Mouse (Mus musculus): ENCODE data around the gene Ppp2r5c. TPM values are rescaled to one million over a fixed set of nuclear protein-coding genes. Genes with fewer than 3 reads are reported as not detected.

Gene Ppp2r5c
- total and polyA plus RNA-seq, 3 experiments, result 72.0 to 100.0 (median 93.9) TPM

GRCm38 (mm10) chr12:110606161-110606560, 159.2 kb downstream of the Ppp2r5c start:
- H3K27ac ChIP-seq (ENCODE audit: control insufficient read depth, low read depth, low read length), result no peak overlapping the region
- H3K4me3 ChIP-seq (ENCODE audit: control insufficient read depth in 1 of 2, insufficient read depth in 1 of 2, low read depth in 2 of 2, low read length in 2 of 2), result 0 out of 4 replicates have a peak overlapping the region, but pooled peaks of 1 of the 2 experiments have one; percentile 24
- peak overlapping the region; percentile 30; the same call in 1 of the 2 replicates for H3K9ac ChIP-seq (ENCODE audit: control insufficient read depth, low read depth, low read length, poor library complexity, severe bottlenecking)
- peaks cover 67% of the 10 kb centered on the region for H3K79me2 ChIP-seq (ENCODE audit: control insufficient read depth, insufficient read depth, low read length, poor library complexity)
- H3K27me3 ChIP-seq (ENCODE audit: control insufficient read depth in 1 of 2, insufficient read depth in 2 of 2, low read length in 2 of 2), result no peaks in the 10 kb centered on the region
- H3K9me3 ChIP-seq (replicated peaks; ENCODE audit: insufficient read depth, low read length), result no peaks in the 10 kb centered on the region
- H3K4me1 ChIP-seq (ENCODE audit: control insufficient read depth in 1 of 2, insufficient read depth in 2 of 2, low read length in 2 of 2), result peaks cover 11 to 12% of the 10 kb centered on the region in 2 experiments
- 0 out of 2 replicates have a peak, but pooled peaks have one; percentile 45 for TF ChIP-seq MAX (IDR thresholded peaks at IDR 0.05; ENCODE audit: low read length)
- 0 out of 2 replicates have a peak, but pooled peaks have one; percentile 17 for TF ChIP-seq MYC (IDR thresholded peaks at IDR 0.05; ENCODE audit: low read depth, low read length)
- no peak for TF ChIP-seq CHD1 (IDR thresholded peaks at IDR 0.05; ENCODE audit: low read depth, low read length)
- TF ChIP-seq MXI1 (IDR thresholded peaks at IDR 0.05; ENCODE audit: low read depth, low read length), result peak; percentile 47; the same call in 1 of the 2 replicates
- H3K36me3 ChIP-seq (ENCODE audit: control insufficient read depth in 1 of 2, insufficient read depth in 2 of 2, low read length in 2 of 2), result peaks cover 0 to 17% of the 10 kb centered on the region in 2 experiments; a peak in 2 of 4 replicates
- peak; percentile 81 for DNase-seq (ENCODE audit: low read depth, low spot score)

GRCm38 (mm10) chr12:110606676-110607075, 159.8 kb downstream of the Ppp2r5c start:
- DNase-seq (ENCODE audit: low read depth, low spot score), result no peak
- Histone ChIP-seq H3K36me3 (ENCODE audit: control insufficient read depth in 1 of 2, insufficient read depth in 2 of 2, low read length in 2 of 2) (peaks cover 0 to 17% of the 10 kb centered on the region in 2 experiments; a peak in 3 of 4 replicates), H3K79me2 (ENCODE audit: control insufficient read depth, insufficient read depth, low read length, poor library complexity) (peaks cover 62% of the 10 kb centered on the region), H3K4me3 (ENCODE audit: control insufficient read depth in 1 of 2, insufficient read depth in 1 of 2, low read depth in 2 of 2, low read length in 2 of 2) (no peak overlapping the region), H3K27me3 (ENCODE audit: control insufficient read depth in 1 of 2, insufficient read depth in 2 of 2, low read length in 2 of 2) (no peaks in the 10 kb centered on the region), H3K9me3 (replicated peaks; ENCODE audit: insufficient read depth, low read length) (no peaks in the 10 kb centered on the region), H3K9ac (ENCODE audit: control insufficient read depth, low read depth, low read length, poor library complexity, severe bottlenecking) (no peak overlapping the region), H3K4me1 (ENCODE audit: control insufficient read depth in 1 of 2, insufficient read depth in 2 of 2, low read length in 2 of 2) (peaks cover 11 to 12% of the 10 kb centered on the region in 2 experiments), H3K27ac (ENCODE audit: control insufficient read depth, low read depth, low read length) (no peak overlapping the region)
- TF ChIP-seq CTCF (IDR thresholded peaks at IDR 0.05 in 2 of 3, conservative IDR thresholded peaks at IDR 0.05 in 1 of 3; ENCODE audit: control insufficient read depth in 1 of 3, insufficient read depth in 1 of 3, low read depth in 2 of 3, low read length in 3 of 3, poor library complexity in 1 of 3, severe bottlenecking in 1 of 3) (peak in 1 of 3 experiments; percentile 6; a peak in 1 of 6 replicates), ETS1 (IDR thresholded peaks at IDR 0.05; ENCODE audit: low read depth, low read length) (no peak)

GRCm38 (mm10) chr12:110608460-110609152, 161.7 kb downstream of the Ppp2r5c start:
- Histone ChIP-seq H3K4me1 (ENCODE audit: control insufficient read depth in 1 of 2, insufficient read depth in 2 of 2, low read length in 2 of 2) (peaks cover 2 to 6% of the 10 kb centered on the region in 2 experiments; a peak in 3 of 4 replicates), H3K9ac (ENCODE audit: control insufficient read depth, low read depth, low read length, poor library complexity, severe bottlenecking) (no peak overlapping the region), H3K9me3 (replicated peaks; ENCODE audit: insufficient read depth, low read length) (no peaks in the 10 kb centered on the region), H3K27ac (ENCODE audit: control insufficient read depth, low read depth, low read length) (no peak overlapping the region), H3K36me3 (ENCODE audit: control insufficient read depth in 1 of 2, insufficient read depth in 2 of 2, low read length in 2 of 2) (peaks cover 4 to 8% of the 10 kb centered on the region in 2 experiments), H3K79me2 (ENCODE audit: control insufficient read depth, insufficient read depth, low read length, poor library complexity) (peaks cover 46% of the 10 kb centered on the region), H3K27me3 (ENCODE audit: control insufficient read depth in 1 of 2, insufficient read depth in 2 of 2, low read length in 2 of 2) (no peaks in the 10 kb centered on the region), H3K4me3 (ENCODE audit: control insufficient read depth in 1 of 2, insufficient read depth in 1 of 2, low read depth in 2 of 2, low read length in 2 of 2) (no peak overlapping the region)
- TF ChIP-seq ETS1 (IDR thresholded peaks at IDR 0.05; ENCODE audit: low read depth, low read length) (0 out of 2 replicates have a peak, but pooled peaks have one; percentile 13), ELF1 (IDR thresholded peaks at IDR 0.05; ENCODE audit: low read depth, low read length) (no peak), UBTF (IDR thresholded peaks at IDR 0.05; ENCODE audit: borderline replicate concordance, insufficient read depth, low read depth, low read length) (no peak), BHLHE40 (IDR thresholded peaks at IDR 0.05; ENCODE audit: borderline replicate concordance, low read depth, low read length) (no peak), MEF2A (IDR thresholded peaks at IDR 0.05; ENCODE audit: extremely low read depth, insufficient replicate concordance, low read depth, low read length, poor library complexity, severe bottlenecking) (no peak)
- DNase-seq (ENCODE audit: low read depth, low spot score), result peak; percentile 43

All from MEL (cell line).